Mouse (Mus musculus) spleen, postnatal 14 days (tissue): ENCODE data around the gene Rb1.

Source experiments
- DNase-seq, 2 experiments: peaks; one replicate each; pipeline ENCODE4 v3.0.0; 2021 to 2022; ENCODE audit warnings: low spot score in 2 of 2

The Rb1 gene

GRCm38 (mm10) chr14:73325456-73326381, at the start of gene Rb1:
TSS of gene Rb1 (minus strand) at chr14:73325822.
- DNase-seq: peak; percentile 72 to 80

GRCm38 (mm10) chr14:73374315-73374890, 48.8 kb upstream of the Rb1 start:
- no peak for DNase-seq

GRCm38 (mm10) chr14:73373606-73374005, 48.0 kb upstream of the Rb1 start:
- DNase-seq: no peak

GRCm38 (mm10) chr14:73372990-73373389, 47.4 kb upstream of the Rb1 start:
- no peak for DNase-seq

GRCm38 (mm10) chr14:73371577-73371976, 46.0 kb upstream of the Rb1 start:
- DNase-seq: no peak

GRCm38 (mm10) chr14:73370695-73371372, 45.2 kb upstream of the Rb1 start:
- DNase-seq: no peak

GRCm38 (mm10) chr14:73370078-73370670, 44.6 kb upstream of the Rb1 start:
- no peak for DNase-seq

- DNase-seq: no peak
Observed at GRCm38 (mm10) chr14:73369634-73370033, 44.0 kb upstream of the Rb1 start.

- no peak for DNase-seq
Observed at GRCm38 (mm10) chr14:73368966-73369365, 43.3 kb upstream of the Rb1 start.

- no peak for DNase-seq
Observed at GRCm38 (mm10) chr14:73368221-73368620, 42.6 kb upstream of the Rb1 start.

- no peak for DNase-seq
Observed at GRCm38 (mm10) chr14:73366278-73366677, 40.7 kb upstream of the Rb1 start.

GRCm38 (mm10) chr14:73363782-73364181, 38.2 kb upstream of the Rb1 start:
- no peak for DNase-seq

GRCm38 (mm10) chr14:73354700-73355099, 29.1 kb upstream of the Rb1 start:
- no peak for DNase-seq

GRCm38 (mm10) chr14:73351118-73351517, 25.5 kb upstream of the Rb1 start:
- DNase-seq: no peak

- no peak for DNase-seq
Observed at GRCm38 (mm10) chr14:73350029-73350428, 24.4 kb upstream of the Rb1 start.

GRCm38 (mm10) chr14:73349061-73349670, 23.5 kb upstream of the Rb1 start:
- no peak for DNase-seq

- no peak for DNase-seq
Observed at GRCm38 (mm10) chr14:73347302-73347701, 21.7 kb upstream of the Rb1 start.

- DNase-seq: no peak
Observed at GRCm38 (mm10) chr14:73345614-73346013, 20.0 kb upstream of the Rb1 start.

- DNase-seq: no peak
Observed at GRCm38 (mm10) chr14:73340051-73340755, 14.6 kb upstream of the Rb1 start.

GRCm38 (mm10) chr14:73339615-73340014, 14.0 kb upstream of the Rb1 start:
- no peak for DNase-seq
